Mouse (Mus musculus) G1E (cell line): ENCODE results near the gene Phc2. TPM values are rescaled to one million over a fixed set of nuclear protein-coding genes. Genes with fewer than 3 reads are reported as not detected.
A peak's percentile ranks its signal among the peaks of the same experiment; 100 is the strongest.

Source experiments
- ATAC-seq: 2 replicates; pipeline ENCODE4 v1.8.0; 2016; ENCODE audit warnings: mild to moderate bottlenecking; ENCODE audit not compliant: insufficient number of reproducible peaks, poor library complexity, low FRiP score, severe bottlenecking; ENCODE audit errors: extremely low read depth
- DNase-seq: peaks from one replicate; pipeline ENCODE4 v3.0.0; 2012; ENCODE audit warnings: low spot score
- H3K27me3 ChIP-seq: 2 replicates; pipeline ENCODE4 v1.6.1; 2012; ENCODE audit warnings: mild to moderate bottlenecking, low read length, inconsistent platforms; ENCODE audit not compliant: insufficient read depth
- H3K36me3 ChIP-seq: replicated peaks from 2 replicates; pipeline ENCODE3; 2012; ENCODE audit warnings: mild to moderate bottlenecking, inconsistent platforms
- H3K4me1 ChIP-seq: 2 replicates; pipeline ENCODE4 v1.6.1; 2012; ENCODE audit warnings: low read depth, low read length, inconsistent platforms, mixed read lengths; ENCODE audit not compliant: insufficient read depth
- H3K4me3 ChIP-seq: 2 replicates; pipeline ENCODE4 v1.5.1; 2012; ENCODE audit warnings: low read depth, mild to moderate bottlenecking, inconsistent platforms, low read length, moderate library complexity, mixed read lengths
- H3K9me3 ChIP-seq: replicated peaks from 2 replicates; pipeline ENCODE4 v1.6.1; 2012; ENCODE audit warnings: inconsistent platforms
- CTCF ChIP-seq: IDR thresholded peaks from 2 replicates; pipeline ENCODE4 v1.5.1; 2012; ENCODE audit warnings: low read depth, low read length, inconsistent platforms, mixed read lengths
- GATA1 ChIP-seq: IDR thresholded peaks from 2 replicates; pipeline ENCODE4 v1.6.1; 2012; ENCODE audit warnings: borderline replicate concordance, low read length, inconsistent platforms, mixed read lengths
- GATA2 ChIP-seq: IDR thresholded peaks from 2 replicates; pipeline ENCODE4 v1.6.1; 2012; ENCODE audit warnings: low read depth, low read length, inconsistent platforms, borderline replicate concordance
- POLR2AphosphoS5 ChIP-seq: IDR thresholded peaks from 2 replicates; pipeline ENCODE4 v1.6.1; 2012; ENCODE audit warnings: low read depth, low read length, inconsistent platforms; ENCODE audit not compliant: insufficient replicate concordance
- TAL1 ChIP-seq: conservative IDR thresholded peaks from 2 replicates; pipeline ENCODE4 v1.6.1; 2012; ENCODE audit warnings: low read depth, low read length, inconsistent platforms, mixed read lengths
- polyA plus RNA-seq: library from polyadenylated mRNA; stranded (reverse); fragments of >175 nt; gene quantifications from 2 replicates; pipeline ENCODE4 v1.2.3, GENCODE M21; 2012
- total RNA-seq, 2 experiments: library from RNA; stranded (forward) in 1 of 2; stranded (reverse) in 1 of 2; fragments of 200-1000 nt in 1 of 2; fragments of >200 nt in 1 of 2; fragmentation: Nextera tagmentation in 1 of 2; gene quantifications; 2 replicates each; pipeline ENCODE4 v1.2.3; 2014 to 2017

The Phc2 gene
- total and polyA plus RNA-seq, 3 experiments: 16.2 to 121 (median 58.8) TPM

- H3K4me3 ChIP-seq: peak overlapping the region; percentile 79
- peaks cover 16% of the 10 kb centered on the region for H3K27me3 ChIP-seq
- peaks cover 31% of the 10 kb centered on the region for H3K36me3 ChIP-seq
- no peaks in the 10 kb centered on the region for H3K9me3 ChIP-seq
- H3K4me1 ChIP-seq: peaks cover 38% of the 10 kb centered on the region
- no peak for TF ChIP-seq TAL1
- TF ChIP-seq CTCF: no peak
- TF ChIP-seq POLR2AphosphoS5: no peak
- peak; percentile 24; the same call in 1 of the 2 replicates for ATAC-seq
- DNase-seq: peak; percentile 71
Observed at GRCm38 (mm10) chr4:128727721-128728430, 73.4 kb downstream of the Phc2 start.

GRCm38 (mm10) chr4:128728431-128728851, 73.9 kb downstream of the Phc2 start:
- ATAC-seq (no peak), DNase-seq (no peak)
- Histone ChIP-seq H3K36me3 (peaks cover 35% of the 10 kb centered on the region), H3K4me3 (peak overlapping the region; percentile 79), H3K27me3 (peaks cover 10% of the 10 kb centered on the region), H3K9me3 (no peaks in the 10 kb centered on the region), H3K4me1 (peaks cover 39% of the 10 kb centered on the region)
- TF ChIP-seq GATA1 (no peak), CTCF (no peak), POLR2AphosphoS5 (no peak), GATA2 (no peak), TAL1 (no peak)

GRCm38 (mm10) chr4:128729033-128729708, 74.7 kb downstream of the Phc2 start:
- H3K4me1 ChIP-seq: peaks cover 47% of the 10 kb centered on the region

GRCm38 (mm10) chr4:128729709-128730037, 75.2 kb downstream of the Phc2 start:
- Histone ChIP-seq H3K4me1 (peaks cover 52% of the 10 kb centered on the region), H3K4me3 (peak overlapping the region; percentile 79; the same call in 1 of the 2 replicates), H3K36me3 (peaks cover 47% of the 10 kb centered on the region), H3K9me3 (no peaks in the 10 kb centered on the region), H3K27me3 (peaks cover 2% of the 10 kb centered on the region; the same call in 1 of the 2 replicates)
- TF ChIP-seq TAL1 (no peak), POLR2AphosphoS5 (no peak), GATA1 (no peak), GATA2 (no peak), CTCF (no peak)
- ATAC-seq: no peak
- DNase-seq: no peak

More at GRCm38 (mm10) chr4:128729033-128729708, 74.7 kb downstream of the Phc2 start:
- Histone ChIP-seq H3K27me3 (peaks cover 3% of the 10 kb centered on the region), H3K9me3 (no peaks in the 10 kb centered on the region), H3K4me3 (peak overlapping the region; percentile 79; the same call in 1 of the 2 replicates), H3K36me3 (peaks cover 42% of the 10 kb centered on the region)
- TF ChIP-seq GATA1: no peak
- no peak for TF ChIP-seq TAL1
- TF ChIP-seq GATA2: no peak
- no peak for TF ChIP-seq POLR2AphosphoS5
- TF ChIP-seq CTCF: no peak
- ATAC-seq: no peak
- DNase-seq: no peak

- H3K27me3 ChIP-seq: no peaks in the 10 kb centered on the region
- TF ChIP-seq GATA2 (no peak), GATA1 (no peak), TAL1 (no peak), POLR2AphosphoS5 (no peak)
- peaks cover 56% of the 10 kb centered on the region for H3K4me1 ChIP-seq
- peaks cover 53% of the 10 kb centered on the region for H3K36me3 ChIP-seq
- ATAC-seq (no peak), DNase-seq (no peak)
- no peak overlapping the region for H3K4me3 ChIP-seq
- no peaks in the 10 kb centered on the region for H3K9me3 ChIP-seq
Observed at GRCm38 (mm10) chr4:128730271-128730670, 75.8 kb downstream of the Phc2 start.

- no peak overlapping the region for H3K4me3 ChIP-seq
- DNase-seq (no peak), ATAC-seq (no peak)
- H3K4me1 ChIP-seq: peaks cover 51% of the 10 kb centered on the region
- no peak for TF ChIP-seq CTCF
- no peak for TF ChIP-seq GATA2
- TF ChIP-seq TAL1: no peak
- TF ChIP-seq POLR2AphosphoS5: no peak
- no peak for TF ChIP-seq GATA1
- H3K36me3 ChIP-seq: peaks cover 76% of the 10 kb centered on the region
- no peaks in the 10 kb centered on the region for H3K9me3 ChIP-seq
- no peaks in the 10 kb centered on the region for H3K27me3 ChIP-seq
Observed at GRCm38 (mm10) chr4:128732794-128733193, 78.3 kb downstream of the Phc2 start.
